Mouse (Mus musculus) mouse trophoblast stem cell (cell line): Measurements from ENCODE around the gene E130208F15Rik.

Source experiments
- in situ Hi-C, 2 experiments: fragments of 300-500 bp; cut with MseI, MboI; formaldehyde crosslinking; loops; 2 replicates in 1 of 2; 3 replicates in 1 of 2; pipeline ENCODE4 v1.15.1; 2025

E130208F15Rik gene

GRCm38 (mm10) chr7:30321539-30322284, at the start of gene E130208F15Rik:
Gene E130208F15Rik, plus strand, starts transcription at chr7:30321740.
- in situ Hi-C loops, result no loop called here

GRCm38 (mm10) chr7:30274383-30274782, 47.2 kb upstream of the E130208F15Rik start:
- in situ Hi-C loops, result no loop called here

GRCm38 (mm10) chr7:30278911-30279310, 42.6 kb upstream of the E130208F15Rik start:
- in situ Hi-C loops, result no loop called here

GRCm38 (mm10) chr7:30279536-30279935, 42.0 kb upstream of the E130208F15Rik start:
- in situ Hi-C loops, result no loop called here

- in situ Hi-C loops, result no loop called here
Observed at GRCm38 (mm10) chr7:30279951-30280669, 41.4 kb upstream of the E130208F15Rik start, which contains the start of the genes Thap8 and Wdr62. Gene Thap8, plus strand, starts transcription at chr7:30280094. Gene Wdr62, minus strand, starts transcription at chr7:30280419.

GRCm38 (mm10) chr7:30280670-30281138, 40.8 kb upstream of the E130208F15Rik start:
- in situ Hi-C loops, result no loop called here

GRCm38 (mm10) chr7:30281522-30281921, 40.0 kb upstream of the E130208F15Rik start:
- in situ Hi-C loops, result no loop called here

GRCm38 (mm10) chr7:30282740-30283139, 38.8 kb upstream of the E130208F15Rik start:
- in situ Hi-C loops, result no loop called here

GRCm38 (mm10) chr7:30286701-30287410, 34.7 kb upstream of the E130208F15Rik start:
- in situ Hi-C loops, result no loop called here

- in situ Hi-C loops, result no loop called here
Observed at GRCm38 (mm10) chr7:30288046-30288445, 33.5 kb upstream of the E130208F15Rik start.

- in situ Hi-C loops, result no loop called here
Observed at GRCm38 (mm10) chr7:30289071-30289713, 32.3 kb upstream of the E130208F15Rik start.

- in situ Hi-C loops, result no loop called here
Observed at GRCm38 (mm10) chr7:30289714-30290399, 31.7 kb upstream of the E130208F15Rik start.

- in situ Hi-C loops, result no loop called here
Observed at GRCm38 (mm10) chr7:30291215-30292131, 30.1 kb upstream of the E130208F15Rik start, which contains the start of gene Clip3. Gene Clip3, plus strand, starts transcription at chr7:30291728.

GRCm38 (mm10) chr7:30293795-30294194, 27.7 kb upstream of the E130208F15Rik start:
- in situ Hi-C loops, result no loop called here

- in situ Hi-C loops, result no loop called here
Observed at GRCm38 (mm10) chr7:30294296-30294695, 27.2 kb upstream of the E130208F15Rik start.

- in situ Hi-C loops, result no loop called here
Observed at GRCm38 (mm10) chr7:30295103-30295502, 26.4 kb upstream of the E130208F15Rik start.

- in situ Hi-C loops, result no loop called here
Observed at GRCm38 (mm10) chr7:30296816-30297215, 24.7 kb upstream of the E130208F15Rik start.

GRCm38 (mm10) chr7:30297266-30297665, 24.3 kb upstream of the E130208F15Rik start:
- in situ Hi-C loops, result no loop called here

GRCm38 (mm10) chr7:30300914-30301313, 20.6 kb upstream of the E130208F15Rik start:
- in situ Hi-C loops, result no loop called here
